Mouse (Mus musculus) midbrain, embryonic 14.5 days (tissue): ENCODE measurements around the gene Ncoa5. TPM values are rescaled to one million over a fixed set of nuclear protein-coding genes. Genes with fewer than 3 reads are reported as not detected.

Source experiments
- ATAC-seq: fragments of 200-750 bp; cut with Nextera tagmentation; 2 replicates; pipeline ENCODE4 v1.8.0; 2017; ENCODE audit warnings: moderate number of reproducible peaks, moderate library complexity; ENCODE audit not compliant: low FRiP score, low TSS enrichment
- DNase-seq: peaks from one replicate; pipeline ENCODE4 v3.0.0-alpha.2; 2015
- H3K27ac ChIP-seq: fragments of 300-500 bp; sonication (generic); replicated peaks from 2 replicates; pipeline ENCODE4 v1.5.1; 2014; ENCODE audit warnings: mild to moderate bottlenecking, low read depth, low read length, moderate library complexity
- H3K27me3 ChIP-seq: fragments of 300-500 bp; sonication (generic); 2 replicates; pipeline ENCODE4 v1.6.1; 2014; ENCODE audit warnings: low read length, control low read depth, mixed read lengths; ENCODE audit not compliant: control insufficient read depth, insufficient read depth
- H3K36me3 ChIP-seq: fragments of 300-500 bp; sonication (generic); 2 replicates; pipeline ENCODE4 v1.6.1; 2014; ENCODE audit warnings: low read length, control low read depth; ENCODE audit not compliant: control insufficient read depth, insufficient read depth
- H3K4me1 ChIP-seq: fragments of 300-500 bp; sonication (generic); 2 replicates; pipeline ENCODE4 v1.6.1; 2014; ENCODE audit warnings: mild to moderate bottlenecking, antibody characterized with exemption, low read length, control low read depth; ENCODE audit not compliant: control insufficient read depth, insufficient read depth
- H3K4me2 ChIP-seq: fragments of 300-500 bp; sonication (generic); 2 replicates; pipeline ENCODE4 v1.6.1; 2014; ENCODE audit warnings: mild to moderate bottlenecking, low read length, moderate library complexity
- H3K4me3 ChIP-seq: fragments of 300-500 bp; sonication (generic); replicated peaks from 2 replicates; pipeline ENCODE4 v1.5.1; 2014; ENCODE audit warnings: low read depth, low read length
- H3K9ac ChIP-seq: fragments of 300-500 bp; sonication (generic); replicated peaks from 2 replicates; pipeline ENCODE4 v1.6.1; 2014; ENCODE audit warnings: mild to moderate bottlenecking, low read length, moderate library complexity
- H3K9me3 ChIP-seq: fragments of 300-500 bp; sonication (generic); 2 replicates; pipeline ENCODE4 v1.6.1; 2016; ENCODE audit warnings: low read length, control low read depth, mixed read lengths; ENCODE audit not compliant: control insufficient read depth
- WGBS: fragments of 180-500 bp; shearing (Covaris S2); extraction: QIAGEN DNeasy Blood & Tissue Kit; methylation state at CpG from one replicate; pipeline ENCODE4 v1.1.7; 2014; 5-methylcytosine and 5-hydroxymethylcytosine counted together
- polyA plus RNA-seq: library from polyadenylated mRNA; unstranded; fragments of >200 nt; fragmentation: Nextera tagmentation; extraction: Ambion mirVana; gene quantifications from 2 replicates; pipeline ENCODE4 v1.2.1, GENCODE M21; 2014

Gene Ncoa5
- polyA plus RNA-seq, 1 experiment from 2014 or later, result 105 TPM

DNA sequence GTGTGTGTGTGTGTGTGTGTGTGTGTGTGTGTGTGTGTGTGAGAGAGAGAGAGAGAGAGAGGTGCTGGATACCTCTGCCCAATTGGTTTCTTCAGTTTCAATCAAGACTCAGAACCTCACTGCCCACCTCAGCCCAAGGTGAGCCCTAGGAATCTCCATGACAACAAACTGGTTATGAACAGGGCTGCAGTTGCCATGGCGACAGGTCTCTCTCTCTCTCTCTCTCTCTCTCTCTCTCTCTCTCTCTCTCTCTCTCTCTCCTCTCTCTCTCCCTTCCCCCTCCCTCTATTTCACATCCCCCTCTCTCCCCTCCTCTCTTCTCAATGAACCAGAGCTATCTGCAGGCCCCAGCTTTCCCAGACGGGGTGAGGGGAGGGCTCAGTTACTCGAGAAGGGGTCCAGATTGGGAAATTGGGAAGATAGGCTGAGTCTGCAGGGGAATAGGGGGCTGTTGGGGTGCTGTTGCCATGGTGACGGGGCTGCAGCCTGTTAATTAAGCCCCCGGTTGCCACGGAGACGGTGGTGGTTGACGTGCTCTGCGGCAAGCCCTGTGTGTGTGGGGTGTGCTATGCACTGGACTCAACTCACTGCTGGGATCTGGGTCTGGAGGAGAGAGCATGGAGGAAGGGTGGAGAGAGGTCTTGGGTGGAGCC is 70.3 kb downstream of the Ncoa5 start:
- ATAC-seq, result peak; percentile 51

GRCm38 (mm10) chr2:164962183-164962580 is 72.5 kb downstream of the Ncoa5 start:
- no peak for DNase-seq
- H3K9ac ChIP-seq, result peak overlapping the region; percentile 12; the same call in 1 of the 2 replicates
- no peaks in the 10 kb centered on the region for H3K9me3 ChIP-seq
- H3K36me3 ChIP-seq, result no peaks in the 10 kb centered on the region
- WGBS, result 49% methylated on average over 7 of the region's 7 CpGs
- peak overlapping the region; percentile 60 for H3K4me2 ChIP-seq
- H3K4me1 ChIP-seq, result peaks cover 43% of the 10 kb centered on the region
- H3K4me3 ChIP-seq, result 0 out of 2 replicates have a peak overlapping the region, but pooled peaks have one; percentile 53
- peaks cover 3% of the 10 kb centered on the region; the same call in 1 of the 2 replicates for H3K27me3 ChIP-seq
- H3K27ac ChIP-seq, result peak overlapping the region; percentile 58; the same call in 1 of the 2 replicates
- no peak for ATAC-seq

More for the DNA sequence above, 70.3 kb downstream of the Ncoa5 start:
- Histone ChIP-seq H3K4me2 (peak overlapping the region; percentile 49), H3K27me3 (peaks cover 14% of the 10 kb centered on the region; the same call in 1 of the 2 replicates), H3K4me1 (peaks cover 51% of the 10 kb centered on the region), H3K36me3 (no peaks in the 10 kb centered on the region), H3K9me3 (no peaks in the 10 kb centered on the region), H3K9ac (no peak overlapping the region; the same call in 1 of the 2 replicates), H3K27ac (peak overlapping the region; percentile 91), H3K4me3 (peak overlapping the region; percentile 10; the same call in 1 of the 2 replicates)
- DNase-seq, result peak; percentile 91
- 12% methylated on average over 9 of the region's 9 CpGs for WGBS

- 9% methylated on average over 17 of the region's 17 CpGs for WGBS
- H3K36me3 ChIP-seq, result no peaks in the 10 kb centered on the region
- peak overlapping the region; percentile 53 for H3K4me3 ChIP-seq
- no peaks in the 10 kb centered on the region for H3K9me3 ChIP-seq
- no peak for ATAC-seq
- H3K27ac ChIP-seq, result peak overlapping the region; percentile 58
- H3K9ac ChIP-seq, result peak overlapping the region; percentile 49
- no peaks in the 10 kb centered on the region for H3K27me3 ChIP-seq
- peak overlapping the region; percentile 60 for H3K4me2 ChIP-seq
- peak; percentile 84 for DNase-seq
- peaks cover 40% of the 10 kb centered on the region for H3K4me1 ChIP-seq
Observed at GRCm38 (mm10) chr2:164961506-164962182, 73.0 kb downstream of the Ncoa5 start.

DNA sequence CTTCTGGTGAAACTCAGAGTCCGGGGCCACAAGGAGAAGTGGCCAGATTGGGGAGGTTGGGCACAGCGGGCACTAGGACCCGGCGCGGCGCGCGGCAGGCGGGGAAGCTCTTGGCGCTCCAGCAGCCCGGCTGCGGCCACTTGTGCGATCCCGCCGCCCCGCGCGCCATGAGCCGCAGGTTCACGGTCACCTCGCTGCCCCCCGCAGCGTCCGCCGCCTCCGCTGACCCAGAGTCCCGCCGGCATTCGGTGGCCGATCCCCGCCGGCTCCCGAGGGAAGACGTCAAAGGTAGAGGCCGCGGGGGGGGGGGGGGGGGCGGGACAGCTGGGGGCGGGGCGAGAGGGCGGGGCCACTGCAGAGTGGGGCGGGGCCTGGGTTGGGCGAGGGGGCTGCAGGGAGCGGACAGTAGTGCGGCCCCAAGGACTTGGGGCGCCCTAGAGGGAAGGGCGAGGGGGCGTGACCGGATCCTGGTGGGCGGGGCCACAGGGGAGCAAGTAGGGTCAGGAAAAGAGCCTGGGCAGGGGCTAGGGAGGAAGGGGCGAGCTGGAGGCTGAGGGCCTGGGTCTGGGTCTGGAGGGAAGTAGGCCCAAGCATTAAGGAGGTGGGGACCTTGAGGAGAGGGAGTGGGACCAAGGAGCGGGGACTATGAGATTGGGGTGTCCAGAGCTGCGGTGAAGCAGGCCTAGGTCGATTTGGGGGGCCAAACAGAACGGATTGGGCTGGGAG is 73.8 kb downstream of the Ncoa5 start, which contains the start of gene Slc12a5:
TSS of gene Slc12a5 (plus strand) at position 87 of the 726 bp plus-strand sequence.
- peak within 1 kb of the TSS; percentile 49 for H3K9ac ChIP-seq
- no peaks in the 10 kb centered on the region for H3K27me3 ChIP-seq
- peak; percentile 66; the same call in 1 of the 2 replicates for ATAC-seq
- peaks cover 34% of the 10 kb centered on the region for H3K4me1 ChIP-seq
- peak within 1 kb of the TSS; percentile 58 for H3K27ac ChIP-seq
- H3K4me3 ChIP-seq, result peak within 1 kb of the TSS; percentile 53
- H3K9me3 ChIP-seq, result no peaks in the 10 kb centered on the region
- peak; percentile 89 for DNase-seq
- H3K36me3 ChIP-seq, result no peaks in the 10 kb centered on the region
- H3K4me2 ChIP-seq, result peak within 1 kb of the TSS; percentile 60
- WGBS, result under 1% methylated on average over 48 of the region's 54 CpGs

DNA sequence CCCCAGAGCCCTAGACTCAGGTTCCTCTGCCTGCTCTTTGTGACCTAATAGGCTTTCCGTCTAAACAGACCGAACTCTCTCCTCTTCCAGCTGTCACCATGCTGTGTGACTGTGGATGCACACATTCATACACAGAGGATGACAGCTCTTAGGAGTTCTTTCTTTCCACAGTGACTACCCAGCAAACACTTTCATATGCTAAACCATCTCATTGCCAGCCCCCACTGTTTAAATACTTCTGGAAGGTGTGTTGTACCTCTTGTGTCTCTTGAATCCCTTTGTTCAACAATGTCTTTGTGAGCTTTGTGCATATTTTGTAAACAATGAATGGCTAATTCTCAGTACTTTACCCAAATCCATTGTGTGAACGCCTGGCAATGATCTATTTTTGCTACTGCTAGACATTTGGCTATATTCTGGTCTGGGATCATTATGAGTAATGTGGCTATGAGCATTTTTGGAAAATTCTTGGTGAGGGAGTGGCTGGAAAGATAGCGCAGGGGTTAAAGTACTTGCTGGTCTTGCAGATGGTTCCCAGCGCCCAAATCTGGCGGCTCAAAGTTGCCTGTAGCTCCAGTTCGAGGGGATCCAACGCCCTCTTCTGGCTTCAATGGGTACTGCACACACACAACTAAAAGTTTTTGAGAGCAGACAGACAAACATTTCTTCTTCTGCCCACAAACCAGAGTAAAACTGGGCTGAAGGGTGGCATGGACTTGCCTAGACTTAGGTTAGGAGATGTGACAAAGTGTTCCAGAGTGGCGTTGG is 76.9 kb downstream of the Ncoa5 start:
- H3K9me3 ChIP-seq, result no peaks in the 10 kb centered on the region
- no peaks in the 10 kb centered on the region for H3K36me3 ChIP-seq
- no peak overlapping the region for H3K27ac ChIP-seq
- H3K4me1 ChIP-seq, result 0 out of 2 replicates have a peak, but pooled peaks cover 8% of the 10 kb centered on the region
- no peak overlapping the region for H3K4me2 ChIP-seq
- no peak overlapping the region for H3K9ac ChIP-seq
- 0 out of 2 replicates have a peak, but pooled peaks cover 4% of the 10 kb centered on the region for H3K27me3 ChIP-seq
- no peak for ATAC-seq
- DNase-seq, result no peak
- 61% methylated on average over 9 of the region's 9 CpGs for WGBS
- H3K4me3 ChIP-seq, result no peak overlapping the region

- no peak for DNase-seq
- ATAC-seq, result no peak
- Histone ChIP-seq H3K9ac (no peak overlapping the region), H3K4me3 (no peak overlapping the region), H3K4me2 (no peak overlapping the region), H3K9me3 (no peaks in the 10 kb centered on the region), H3K27me3 (peaks cover 7% of the 10 kb centered on the region), H3K36me3 (no peaks in the 10 kb centered on the region), H3K27ac (no peak overlapping the region), H3K4me1 (0 out of 2 replicates have a peak, but pooled peaks cover under 1% of the 10 kb centered on the region)
- 80% methylated on average over 5 of the region's 5 CpGs for WGBS
Observed at GRCm38 (mm10) chr2:164956195-164956594, 78.5 kb downstream of the Ncoa5 start.

- no peaks in the 10 kb centered on the region for H3K4me1 ChIP-seq
- no peaks in the 10 kb centered on the region for H3K9me3 ChIP-seq
- 71% methylated on average over 4 of the region's 4 CpGs for WGBS
- no peak overlapping the region for H3K9ac ChIP-seq
- ATAC-seq (no peak), DNase-seq (no peak)
- no peak overlapping the region for H3K27ac ChIP-seq
- no peak overlapping the region for H3K4me2 ChIP-seq
- H3K27me3 ChIP-seq, result peaks cover 12% of the 10 kb centered on the region
- H3K4me3 ChIP-seq, result no peak overlapping the region
- no peaks in the 10 kb centered on the region for H3K36me3 ChIP-seq
Observed at GRCm38 (mm10) chr2:164955725-164956124, 78.9 kb downstream of the Ncoa5 start.

DNA sequence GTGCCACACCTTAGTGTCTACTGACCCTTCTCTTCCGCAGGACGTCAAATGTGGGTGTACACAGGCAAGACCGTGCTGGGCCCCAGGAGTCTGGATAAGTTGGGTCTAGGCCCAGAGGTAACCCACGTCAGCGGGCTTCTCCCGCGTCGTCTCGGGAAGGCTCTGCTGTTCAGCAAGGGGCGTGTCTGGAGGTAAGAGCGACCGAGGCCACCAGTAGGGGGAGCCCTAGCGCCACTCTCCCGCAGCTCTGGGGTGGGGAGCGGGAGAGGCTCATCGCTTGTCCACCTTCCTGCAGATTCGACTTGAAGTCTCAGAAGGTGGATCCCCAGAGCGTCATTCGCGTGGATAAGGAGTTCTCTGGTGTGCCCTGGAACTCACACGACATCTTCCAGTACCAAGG is 81.4 kb downstream of the Ncoa5 start:
- H3K4me1 ChIP-seq, result 0 out of 2 replicates have a peak, but pooled peaks cover 4% of the 10 kb centered on the region
- no peaks in the 10 kb centered on the region for H3K9me3 ChIP-seq
- peak; percentile 66; the same call in 1 of the 2 replicates for ATAC-seq
- DNase-seq, result peak; percentile 91
- no peaks in the 10 kb centered on the region for H3K36me3 ChIP-seq
- WGBS, result under 1% methylated on average over 21 of the region's 21 CpGs
- no peak overlapping the region for H3K27ac ChIP-seq
- H3K4me3 ChIP-seq, result no peak overlapping the region
- no peak overlapping the region for H3K9ac ChIP-seq
- peaks cover 37% of the 10 kb centered on the region for H3K27me3 ChIP-seq
- H3K4me2 ChIP-seq, result peak overlapping the region; percentile 18
